Mouse (Mus musculus): Measurements from ENCODE around the gene Tet1. TPM values are rescaled to one million over a fixed set of nuclear protein-coding genes. Genes with fewer than 3 reads are reported as not detected.

Tet1 gene
- polyA plus RNA-seq, 1 experiment: 0.48 TPM

- no peak overlapping the region for H3ac ChIP-seq (ENCODE audit: control insufficient read depth, insufficient read length)
- H3K27me3 ChIP-seq (ENCODE audit: control insufficient read depth, insufficient read depth, insufficient read length): no peaks in the 10 kb centered on the region
- H3K36me3 ChIP-seq (ENCODE audit: control insufficient read depth, insufficient read depth): no peaks in the 10 kb centered on the region
- H3K79me2 ChIP-seq (ENCODE audit: control insufficient read depth, insufficient read depth): no peaks in the 10 kb centered on the region
- no peak overlapping the region for H3K4me3 ChIP-seq
- no peak overlapping the region for H3K4me2 ChIP-seq (ENCODE audit: low read depth)
- no peak for TF ChIP-seq SRF (IDR thresholded peaks at IDR 0.05; ENCODE audit: control insufficient read depth, insufficient read length, low read depth)
- no peak for TF ChIP-seq E2F4 (IDR thresholded peaks at IDR 0.05; ENCODE audit: insufficient read depth)
- no peak for TF ChIP-seq POLR2AphosphoS2 (IDR thresholded peaks at IDR 0.05; ENCODE audit: insufficient read length, low read depth)
- no peak for TF ChIP-seq TCF3 (IDR thresholded peaks at IDR 0.05; ENCODE audit: insufficient read length, low read depth)
- no peak for TF ChIP-seq MYOG (IDR thresholded peaks at IDR 0.05; ENCODE audit: control insufficient read depth in 1 of 3, insufficient read depth in 1 of 3, insufficient read length in 2 of 3, low read depth in 2 of 3)
- TF ChIP-seq TCF12 (IDR thresholded peaks at IDR 0.05; ENCODE audit: insufficient read depth, poor library complexity, severe bottlenecking): no peak
- no peak for TF ChIP-seq MYOD1 (IDR thresholded peaks at IDR 0.05; ENCODE audit: control insufficient read depth in 1 of 3, insufficient read length in 2 of 3, low read depth in 2 of 3)
- no peak for TF ChIP-seq CEBPB (IDR thresholded peaks at IDR 0.05; ENCODE audit: insufficient read depth, poor library complexity, severe bottlenecking)
- TF ChIP-seq POLR2A (IDR thresholded peaks at IDR 0.05; ENCODE audit: insufficient read length, low read depth): no peak
- no peak for TF ChIP-seq REST (IDR thresholded peaks at IDR 0.05; ENCODE audit: insufficient read depth, insufficient read length)
Measured at GRCm38 (mm10) chr10:62897437-62897836, 11.4 kb downstream of the Tet1 start.

- Histone ChIP-seq H3K79me2 (ENCODE audit: control insufficient read depth, insufficient read depth) (no peaks in the 10 kb centered on the region), H3K4me2 (ENCODE audit: low read depth) (no peak overlapping the region), H3K4me3 (no peak overlapping the region), H3K27me3 (ENCODE audit: control insufficient read depth, insufficient read depth, insufficient read length) (no peaks in the 10 kb centered on the region), H3K36me3 (ENCODE audit: control insufficient read depth, insufficient read depth) (no peaks in the 10 kb centered on the region), H3ac (ENCODE audit: control insufficient read depth, insufficient read length) (no peak overlapping the region)
- TF ChIP-seq REST (IDR thresholded peaks at IDR 0.05; ENCODE audit: insufficient read depth, insufficient read length) (no peak), MAX (IDR thresholded peaks at IDR 0.05; ENCODE audit: low read depth) (no peak), CEBPB (IDR thresholded peaks at IDR 0.05; ENCODE audit: insufficient read depth, poor library complexity, severe bottlenecking) (no peak), SRF (IDR thresholded peaks at IDR 0.05; ENCODE audit: control insufficient read depth, insufficient read length, low read depth) (no peak), POLR2AphosphoS2 (IDR thresholded peaks at IDR 0.05; ENCODE audit: insufficient read length, low read depth) (no peak), TCF3 (IDR thresholded peaks at IDR 0.05; ENCODE audit: insufficient read length, low read depth) (no peak), MYOG (IDR thresholded peaks at IDR 0.05; ENCODE audit: control insufficient read depth in 1 of 3, insufficient read depth in 1 of 3, insufficient read length in 2 of 3, low read depth in 2 of 3) (no peak)
Measured at GRCm38 (mm10) chr10:62896774-62897173, 12.0 kb downstream of the Tet1 start.

DNA sequence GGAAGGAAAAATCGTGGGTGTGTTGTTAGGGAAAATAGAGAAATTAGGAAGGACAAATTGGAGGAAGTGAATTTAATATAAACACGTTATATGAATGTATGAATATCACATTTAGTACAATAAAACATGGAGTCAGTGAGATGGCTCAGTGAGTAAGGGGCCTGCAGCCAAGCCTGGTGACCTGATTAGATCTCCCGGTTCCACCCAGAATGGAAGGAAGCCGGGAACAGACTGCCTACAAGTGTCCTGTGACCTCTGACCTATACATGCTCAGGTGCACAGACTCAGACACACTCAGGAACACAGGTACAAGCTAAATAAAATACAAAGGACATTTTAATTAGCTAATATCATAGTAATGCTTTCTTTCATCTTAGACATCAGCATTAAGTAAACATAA lies 12.8 kb downstream of the Tet1 start:
- Histone ChIP-seq H3K4me3 (no peak overlapping the region), H3K79me2 (ENCODE audit: control insufficient read depth, insufficient read depth) (no peaks in the 10 kb centered on the region), H3K4me2 (ENCODE audit: low read depth) (no peak overlapping the region), H3K27me3 (ENCODE audit: control insufficient read depth, insufficient read depth, insufficient read length) (no peaks in the 10 kb centered on the region), H3ac (ENCODE audit: control insufficient read depth, insufficient read length) (no peak overlapping the region), H3K36me3 (ENCODE audit: control insufficient read depth, insufficient read depth) (no peaks in the 10 kb centered on the region)
- no peak for TF ChIP-seq POLR2A (IDR thresholded peaks at IDR 0.05; ENCODE audit: insufficient read length, low read depth)
- no peak for TF ChIP-seq MYOD1 (IDR thresholded peaks at IDR 0.05; ENCODE audit: control insufficient read depth in 1 of 3, insufficient read length in 2 of 3, low read depth in 2 of 3)
- no peak for TF ChIP-seq E2F4 (IDR thresholded peaks at IDR 0.05; ENCODE audit: insufficient read depth)

- Histone ChIP-seq H3K36me3 (ENCODE audit: control insufficient read depth, insufficient read depth) (no peaks in the 10 kb centered on the region), H3K79me2 (ENCODE audit: control insufficient read depth, insufficient read depth) (no peaks in the 10 kb centered on the region), H3K4me3 (no peak overlapping the region), H3K27me3 (ENCODE audit: control insufficient read depth, insufficient read depth, insufficient read length) (no peaks in the 10 kb centered on the region), H3ac (ENCODE audit: control insufficient read depth, insufficient read length) (no peak overlapping the region), H3K4me2 (ENCODE audit: low read depth) (no peak overlapping the region)
- TF ChIP-seq USF1 (IDR thresholded peaks at IDR 0.05; ENCODE audit: low read depth): no peak
- TF ChIP-seq POLR2A (IDR thresholded peaks at IDR 0.05; ENCODE audit: insufficient read length, low read depth): no peak
- no peak for TF ChIP-seq TCF12 (IDR thresholded peaks at IDR 0.05; ENCODE audit: insufficient read depth, poor library complexity, severe bottlenecking)
- TF ChIP-seq MAX (IDR thresholded peaks at IDR 0.05; ENCODE audit: low read depth): no peak
- no peak for TF ChIP-seq REST (IDR thresholded peaks at IDR 0.05; ENCODE audit: insufficient read depth, insufficient read length)
- TF ChIP-seq E2F4 (IDR thresholded peaks at IDR 0.05; ENCODE audit: insufficient read depth): no peak
- no peak for TF ChIP-seq CEBPB (IDR thresholded peaks at IDR 0.05; ENCODE audit: insufficient read depth, poor library complexity, severe bottlenecking)
- no peak for TF ChIP-seq TCF3 (IDR thresholded peaks at IDR 0.05; ENCODE audit: insufficient read length, low read depth)
- no peak for TF ChIP-seq MYOG (IDR thresholded peaks at IDR 0.05; ENCODE audit: control insufficient read depth in 1 of 3, insufficient read depth in 1 of 3, insufficient read length in 2 of 3, low read depth in 2 of 3)
- no peak for TF ChIP-seq MYOD1 (IDR thresholded peaks at IDR 0.05; ENCODE audit: control insufficient read depth in 1 of 3, insufficient read length in 2 of 3, low read depth in 2 of 3)
Measured at GRCm38 (mm10) chr10:62895386-62895785, 13.4 kb downstream of the Tet1 start.

DNA sequence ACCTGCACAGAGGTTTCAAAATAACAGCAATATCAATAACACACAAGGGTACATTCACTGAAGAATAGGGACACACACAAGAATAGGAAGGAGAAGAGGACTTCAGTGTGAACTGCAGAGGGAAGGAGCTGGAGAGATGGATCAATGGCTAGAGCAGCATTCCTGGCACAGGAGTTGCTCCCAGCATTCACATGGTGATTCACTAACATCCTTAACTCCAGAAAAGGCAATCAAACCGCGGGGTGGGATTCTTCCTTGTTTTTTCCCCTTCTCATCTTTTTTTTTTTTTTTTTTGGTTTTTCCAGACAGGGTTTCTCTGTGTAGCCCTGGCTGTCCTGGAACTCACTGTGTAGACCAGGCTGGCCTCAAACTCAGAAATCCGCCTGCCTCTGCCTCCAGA lies 14.3 kb downstream of the Tet1 start:
- Histone ChIP-seq H3K36me3 (ENCODE audit: control insufficient read depth, insufficient read depth) (no peaks in the 10 kb centered on the region), H3K79me2 (ENCODE audit: control insufficient read depth, insufficient read depth) (no peaks in the 10 kb centered on the region), H3K27me3 (ENCODE audit: control insufficient read depth, insufficient read depth, insufficient read length) (no peaks in the 10 kb centered on the region), H3K4me3 (no peak overlapping the region), H3ac (ENCODE audit: control insufficient read depth, insufficient read length) (no peak overlapping the region), H3K4me2 (ENCODE audit: low read depth) (no peak overlapping the region)
- TF ChIP-seq MYOD1 (IDR thresholded peaks at IDR 0.05; ENCODE audit: control insufficient read depth in 1 of 3, insufficient read length in 2 of 3, low read depth in 2 of 3): no peak
- TF ChIP-seq USF1 (IDR thresholded peaks at IDR 0.05; ENCODE audit: low read depth): no peak
- TF ChIP-seq MYOG (IDR thresholded peaks at IDR 0.05; ENCODE audit: control insufficient read depth in 1 of 3, insufficient read depth in 1 of 3, insufficient read length in 2 of 3, low read depth in 2 of 3): no peak
- TF ChIP-seq SRF (IDR thresholded peaks at IDR 0.05; ENCODE audit: control insufficient read depth, insufficient read length, low read depth): no peak
- TF ChIP-seq REST (IDR thresholded peaks at IDR 0.05; ENCODE audit: insufficient read depth, insufficient read length): no peak
- TF ChIP-seq CEBPB (IDR thresholded peaks at IDR 0.05; ENCODE audit: insufficient read depth, poor library complexity, severe bottlenecking): no peak
- TF ChIP-seq TCF12 (IDR thresholded peaks at IDR 0.05; ENCODE audit: insufficient read depth, poor library complexity, severe bottlenecking): no peak
